Mouse (Mus musculus): ENCODE results near the gene Olfr69. TPM values are rescaled to one million over a fixed set of nuclear protein-coding genes. Genes with fewer than 3 reads are reported as not detected.

The Olfr69 gene
- total RNA-seq, 4 experiments from 2014 or later: not detected

Other genes starting within 250 kb of the Olfr69 start
- not detected for gene Olfr612, start 228.9 kb downstream of the Olfr69 start, total RNA-seq (2022)
- not detected for gene Olfr613, start 223.5 kb downstream of the Olfr69 start, total RNA-seq (2022)
- not detected for gene Olfr615, start 215.5 kb downstream of the Olfr69 start, total RNA-seq (2022)
- not detected for gene Olfr616, start 202.5 kb downstream of the Olfr69 start, total RNA-seq (2022)
- gene Olfr617, start 198.5 kb downstream of the Olfr69 start, total RNA-seq (2022): not detected
- gene Olfr618, start 181.5 kb downstream of the Olfr69 start, total RNA-seq (2022): not detected
- not detected for gene Olfr619, start 171.0 kb downstream of the Olfr69 start, total RNA-seq (2022)
- gene Olfr620, start 159.1 kb downstream of the Olfr69 start, total RNA-seq (2022): not detected
- gene Olfr622, start 128.9 kb downstream of the Olfr69 start, total RNA-seq (2022): not detected
- not detected for gene Olfr623, start 107.9 kb downstream of the Olfr69 start, total RNA-seq (2022)
- gene Olfr624, start 100.4 kb downstream of the Olfr69 start, total RNA-seq (2022): not detected
- not detected for gene Olfr625-ps1, start 88.9 kb downstream of the Olfr69 start, total RNA-seq (2022)
- gene Olfr243, start 56.9 kb downstream of the Olfr69 start, total RNA-seq (2022): not detected
- not detected for gene Olfr628, start 41.2 kb downstream of the Olfr69 start, total RNA-seq (2022)
- not detected for gene Olfr629, start 26.7 kb downstream of the Olfr69 start, total RNA-seq (2022)
- gene Olfr630, start 14.3 kb downstream of the Olfr69 start, total RNA-seq (2022): not detected
- gene Olfr68, start 8.1 kb upstream of the Olfr69 start, total RNA-seq (2022): not detected
- gene Olfr67, start 20.2 kb upstream of the Olfr69 start, total RNA-seq (2022): not detected
- 1,000 to 10,000 TPM in 1 of 4 experiments, 100 to 1,000 TPM in 3; 208 to 1,111 (median 289) TPM for gene Hbb-bt, start 42.4 kb upstream of the Olfr69 start, total RNA-seq (2022)
- over 10,000 TPM in 1 of 4 experiments, 1,000 to 10,000 TPM in 3; 2,003 to 12,142 (median 2,942) TPM for gene Hbb-bs, start 56.5 kb upstream of the Olfr69 start, total RNA-seq (2022)
- not detected for gene Hbb-bh2, start 68.9 kb upstream of the Olfr69 start, total RNA-seq (2022)
- not detected for gene Hbb-bh1, start 71.6 kb upstream of the Olfr69 start, total RNA-seq (2022)
- gene Hbb-y, start 81.6 kb upstream of the Olfr69 start, total RNA-seq (2022): not detected
- gene Olfr66, start 114.7 kb upstream of the Olfr69 start, total RNA-seq (2022): not detected
- gene Olfr64, start 122.9 kb upstream of the Olfr69 start, total RNA-seq (2022): not detected
- not detected for gene Olfr65, start 131.9 kb upstream of the Olfr69 start, total RNA-seq (2022)
- gene Olfr631, start 157.2 kb upstream of the Olfr69 start, total RNA-seq (2022): not detected
- not detected for gene Olfr632, start 162.8 kb upstream of the Olfr69 start, total RNA-seq (2022)
- gene Olfr633, start 172.8 kb upstream of the Olfr69 start, total RNA-seq (2022): not detected
- under 1 TPM in 1 of 4 experiments, not detected in 3; 0.03 TPM for gene Olfr635, start 199.6 kb upstream of the Olfr69 start, total RNA-seq (2022)
- gene Olfr638, start 227.2 kb upstream of the Olfr69 start, total RNA-seq (2022): not detected
- gene Olfr639, start 245.7 kb upstream of the Olfr69 start, total RNA-seq (2022): under 1 TPM in 2 of 4 experiments, not detected in 2; 0.06 TPM